Mouse (Mus musculus) fat pad, adult 2 months (tissue): Measurements from ENCODE around the gene Dnajc24.

Source experiments
- DNase-seq: peaks from one replicate; pipeline ENCODE4 v3.0.0-alpha.2; 2011; ENCODE audit warnings: low read depth, low spot score; ENCODE audit errors: extremely low read depth

Dnajc24 gene

GRCm38 (mm10) chr2:106002835-106003739 lies at the start of gene Dnajc24:
Gene Dnajc24, minus strand, starts transcription at chr2:106003549.
- peak; percentile 21 for DNase-seq

DNA sequence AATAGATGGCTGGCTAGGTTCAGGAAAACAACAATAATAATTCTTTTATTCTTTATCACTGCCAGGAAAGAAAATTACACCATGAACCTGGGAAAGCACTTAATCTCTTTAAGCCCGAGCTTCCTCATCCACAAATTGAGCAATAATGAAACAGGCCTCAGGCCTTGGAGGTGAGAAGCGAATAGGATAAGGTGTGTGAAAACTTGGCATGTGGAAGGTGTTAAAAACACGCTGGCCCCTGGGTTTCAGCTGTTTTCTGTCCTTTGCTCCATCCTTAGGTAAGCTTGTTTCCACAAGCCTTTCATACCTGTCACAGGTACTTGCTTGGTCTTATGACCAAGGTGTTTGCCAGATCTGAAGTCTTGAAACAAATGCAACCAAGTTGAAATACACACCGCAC lies 43.3 kb upstream of the Dnajc24 start:
- peak; percentile 80 for DNase-seq

DNA sequence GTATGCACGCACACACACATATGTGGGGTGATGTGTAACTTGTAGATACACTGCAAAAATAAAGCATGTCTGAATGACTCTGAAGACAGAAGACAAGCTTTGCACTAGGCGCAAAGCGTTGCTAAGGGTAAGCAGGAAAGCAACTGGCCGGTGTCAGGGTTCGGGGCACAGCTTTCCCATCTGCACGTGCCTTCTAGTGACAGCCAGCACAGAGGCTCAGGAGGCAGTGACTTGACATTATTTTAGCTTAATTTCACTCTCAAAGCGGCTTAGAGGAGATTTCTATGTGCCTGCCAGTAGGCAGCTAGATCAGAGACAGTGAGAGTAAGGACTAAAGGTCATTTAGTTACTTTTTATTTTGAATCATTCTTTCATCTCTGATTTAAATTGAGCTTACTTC lies 39.1 kb upstream of the Dnajc24 start:
- DNase-seq = no peak

- no peak for DNase-seq
Observed at GRCm38 (mm10) chr2:106041961-106042360, 38.6 kb upstream of the Dnajc24 start.

- DNase-seq = no peak
Observed at GRCm38 (mm10) chr2:106038286-106038685, 34.9 kb upstream of the Dnajc24 start.

DNA sequence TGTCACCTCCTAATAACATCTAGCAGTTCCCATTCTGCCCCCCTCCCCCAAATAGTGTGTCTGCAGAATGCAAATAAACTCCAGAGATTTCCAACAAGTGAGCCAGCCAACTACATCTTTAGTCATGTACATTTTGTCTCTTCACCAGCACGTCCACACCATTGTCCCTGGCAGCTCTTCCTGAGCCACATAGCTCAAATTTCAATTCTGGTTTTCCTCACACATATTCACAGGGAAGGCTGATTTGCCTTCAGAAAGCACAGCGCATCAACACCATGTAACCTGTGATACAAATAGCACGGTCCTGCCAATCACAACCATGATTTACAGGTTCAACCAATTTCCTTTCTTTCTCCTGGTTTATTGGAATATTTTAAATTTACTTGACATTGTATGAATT lies 21.5 kb upstream of the Dnajc24 start:
- no peak for DNase-seq

GRCm38 (mm10) chr2:106008415-106008814 lies 5.1 kb upstream of the Dnajc24 start:
- no peak for DNase-seq

- DNase-seq = no peak
Observed at GRCm38 (mm10) chr2:105987999-105988398, 15.3 kb downstream of the Dnajc24 start.

- DNase-seq = no peak
Observed at GRCm38 (mm10) chr2:105987131-105987530, 16.2 kb downstream of the Dnajc24 start.

GRCm38 (mm10) chr2:105985206-105985605 lies 18.1 kb downstream of the Dnajc24 start:
- no peak for DNase-seq

DNA sequence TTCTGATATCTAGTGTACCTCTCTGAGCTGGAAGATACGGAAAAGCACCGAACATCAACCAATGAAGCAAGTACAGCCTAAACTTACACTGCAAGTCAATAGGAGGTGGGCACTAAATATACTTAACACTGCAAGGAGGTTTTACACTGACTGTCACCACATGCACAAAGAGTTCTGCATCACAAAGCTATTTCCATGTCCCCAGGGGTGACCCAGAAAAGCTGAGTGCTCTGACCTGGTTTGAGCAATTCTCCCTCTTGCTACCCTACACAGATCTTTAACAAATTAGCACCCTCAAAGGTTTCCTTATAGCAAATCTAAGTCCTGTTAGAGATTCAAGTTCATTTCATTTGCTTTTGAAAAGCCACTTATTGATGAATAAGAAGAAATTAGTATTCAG lies 25.3 kb downstream of the Dnajc24 start:
- DNase-seq = no peak

DNA sequence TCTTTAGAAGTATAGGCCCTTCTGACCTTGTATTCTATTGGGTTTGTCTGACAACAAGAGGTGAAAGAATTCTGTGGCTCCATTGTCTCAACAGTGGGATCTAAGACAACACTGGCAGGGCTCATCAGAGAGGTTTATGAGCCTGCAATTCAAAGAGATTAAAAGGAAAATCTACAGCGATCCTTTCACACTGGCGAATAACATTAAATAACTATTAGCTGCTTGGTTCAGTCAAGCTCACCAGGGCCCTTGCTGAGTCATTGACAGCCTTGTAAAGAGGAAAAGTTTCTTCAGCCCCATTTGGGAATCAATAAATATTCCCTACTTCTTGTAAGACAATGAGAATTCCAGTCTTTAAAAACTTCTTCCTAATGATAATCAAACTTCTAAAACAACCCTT lies 29.4 kb downstream of the Dnajc24 start:
- DNase-seq = no peak

GRCm38 (mm10) chr2:105963447-105963846 lies 39.9 kb downstream of the Dnajc24 start:
- DNase-seq = no peak

DNA sequence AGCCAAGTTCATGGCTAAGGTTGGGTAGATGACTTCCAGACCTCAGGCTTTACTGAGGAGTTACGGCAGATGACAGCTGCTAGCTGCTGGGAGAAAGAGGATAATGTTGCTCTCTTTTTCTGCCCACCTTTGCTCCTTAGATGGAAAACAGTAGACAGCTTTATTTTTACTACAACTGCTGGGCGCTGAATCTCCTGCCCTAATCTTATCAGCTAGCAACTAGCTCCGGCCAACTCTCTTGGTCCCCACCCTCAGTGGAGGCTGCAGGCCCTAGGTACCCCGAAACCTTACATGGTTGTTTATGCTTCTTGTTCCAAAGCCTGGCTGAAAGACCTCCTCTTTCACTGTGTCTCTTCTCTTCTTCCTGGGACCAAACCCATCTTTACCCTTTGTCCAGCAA lies 49.5 kb downstream of the Dnajc24 start:
- DNase-seq = no peak

DNA sequence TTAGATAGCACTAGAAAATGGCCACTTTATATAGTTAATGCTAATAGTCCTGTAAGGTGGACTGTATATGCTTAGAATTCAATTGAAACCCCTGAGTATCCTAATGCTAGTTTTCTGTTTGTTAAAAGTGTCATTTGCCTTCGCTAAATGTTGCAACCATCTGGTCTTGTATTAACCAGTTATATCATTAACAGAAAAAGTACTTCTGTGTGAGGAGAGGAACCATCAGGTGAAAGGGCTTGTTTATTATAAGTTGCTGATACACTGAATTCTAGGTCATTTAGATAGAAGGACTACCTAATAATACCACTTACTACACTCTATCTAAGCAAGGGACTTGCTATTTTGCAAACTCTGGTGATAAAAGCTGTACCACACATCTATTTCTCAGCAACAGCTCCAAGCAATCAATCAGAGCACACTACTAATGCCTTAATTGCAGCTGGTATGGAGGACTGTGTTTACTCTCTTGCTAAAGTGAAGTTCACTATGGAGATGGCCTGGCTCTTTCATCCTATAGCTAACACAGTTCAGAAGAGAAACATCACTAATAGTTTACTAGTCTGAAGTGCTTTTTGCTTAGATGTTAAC lies 51.9 kb downstream of the Dnajc24 start:
- DNase-seq = no peak

DNA sequence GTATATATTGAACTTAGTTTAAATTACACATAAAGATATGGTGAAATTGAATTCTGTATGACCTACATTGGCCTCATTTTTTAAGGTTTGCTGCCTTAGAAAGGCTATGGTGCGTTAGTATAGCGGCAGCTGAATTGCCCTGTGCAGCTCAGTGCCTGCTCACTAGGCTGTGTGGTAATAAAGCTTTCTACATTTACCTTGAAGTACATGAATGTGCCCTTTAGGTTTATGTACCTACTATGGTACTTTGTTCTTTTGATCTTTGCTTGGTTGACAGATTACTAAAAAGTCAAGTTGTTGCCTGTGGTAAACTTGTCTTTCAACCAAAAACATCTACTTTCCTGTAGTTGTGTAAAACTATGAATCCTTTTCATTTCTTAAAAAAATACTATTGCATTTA lies 53.2 kb downstream of the Dnajc24 start:
- DNase-seq = no peak

DNA sequence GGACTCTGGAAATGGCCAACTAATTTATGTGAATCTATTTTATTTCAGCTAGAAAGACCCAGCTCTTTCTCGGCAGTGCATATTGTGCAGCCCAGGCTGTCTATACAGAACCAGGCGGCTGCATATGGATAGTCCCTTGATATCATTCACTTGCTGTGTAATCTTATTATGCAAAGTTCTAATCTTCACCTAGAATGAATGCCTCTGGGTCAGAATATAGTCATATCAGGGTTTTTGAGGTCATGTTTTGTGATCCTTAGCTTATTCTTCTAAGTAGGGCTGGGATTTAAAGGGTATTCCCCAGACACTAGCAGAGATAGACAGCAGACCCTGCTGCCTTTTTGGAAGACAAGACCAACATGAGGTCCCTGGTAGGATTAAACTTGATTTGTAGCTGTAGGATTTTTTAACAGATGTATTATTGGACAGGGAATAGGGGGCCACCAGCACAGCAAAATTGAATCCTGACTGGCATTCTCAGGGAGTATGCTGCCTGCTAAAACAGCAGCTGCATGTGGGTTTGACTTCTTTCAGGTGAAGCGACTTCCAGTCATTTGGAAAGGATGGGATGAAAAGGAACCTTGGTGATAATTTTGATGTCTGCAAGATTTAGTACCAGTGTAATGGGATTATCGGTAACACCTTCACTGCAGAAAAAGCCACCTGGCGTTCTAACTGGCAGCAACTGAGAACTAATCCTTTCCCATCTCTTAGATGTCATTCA lies 85.6 kb downstream of the Dnajc24 start:
- no peak for DNase-seq
